Mouse (Mus musculus) kidney, adult 2 months (tissue): ENCODE data around the gene Ldb2.

Experiments used
- CTCF ChIP-seq: fragments of 200-500 bp; conservative IDR thresholded peaks from 2 replicates; pipeline ENCODE4 v1.5.1; 2011; ENCODE audit warnings: low read depth, mild to moderate bottlenecking, control low read depth, low read length, moderate library complexity, mixed read lengths; ENCODE audit not compliant: insufficient read depth, insufficient read length
- POLR2A ChIP-seq: fragments of 200-500 bp; IDR thresholded peaks from one replicate; pipeline ENCODE4 v1.6.1; 2011; ENCODE audit warnings: low read depth, low read length, control low read depth

- TF ChIP-seq CTCF (no peak), POLR2A (no peak)
Measured at GRCm38 (mm10) chr5:44475543-44475942, 323.9 kb downstream of the Ldb2 start.
